Mouse (Mus musculus) A20 (cell line): ENCODE results near the gene Sptbn4.

Experiments
- DNase-seq: peaks from one replicate; pipeline ENCODE4 v3.0.0-alpha.2; 2011; ENCODE audit warnings: low read depth, low spot score

Gene Sptbn4

GRCm38 (mm10) chr7:27326101-27326880 is 121.2 kb downstream of the Sptbn4 start:
- no peak for DNase-seq

- no peak for DNase-seq
These were observed 121.8 kb downstream of the Sptbn4 start for GRCm38 (mm10) chr7:27325697-27326096.

GRCm38 (mm10) chr7:27324928-27325327 is 122.6 kb downstream of the Sptbn4 start:
- no peak for DNase-seq

- DNase-seq, result no peak
These were observed 123.3 kb downstream of the Sptbn4 start for GRCm38 (mm10) chr7:27324161-27324560.

- no peak for DNase-seq
These were observed 124.5 kb downstream of the Sptbn4 start for GRCm38 (mm10) chr7:27323001-27323400.

DNA sequence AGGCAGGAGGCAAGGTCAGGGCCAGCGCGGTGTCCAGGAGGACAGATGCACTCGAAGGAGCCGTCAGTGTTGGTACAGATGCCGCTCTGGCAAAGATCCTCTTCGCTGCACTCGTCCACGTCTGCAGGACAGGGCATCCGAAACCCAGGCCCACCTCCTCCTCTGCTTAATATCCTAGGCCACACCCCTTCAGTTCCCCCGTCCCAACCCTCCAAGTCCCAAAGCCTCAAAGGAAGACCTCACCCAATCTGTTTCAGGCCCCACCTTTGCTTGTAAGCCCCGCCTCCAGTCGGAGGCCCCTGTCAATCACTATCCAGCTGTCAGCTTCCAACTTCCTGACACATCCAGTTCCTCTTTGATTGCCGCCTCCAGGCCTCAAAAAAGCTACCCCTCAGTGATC is 125.2 kb downstream of the Sptbn4 start:
- no peak for DNase-seq

DNA sequence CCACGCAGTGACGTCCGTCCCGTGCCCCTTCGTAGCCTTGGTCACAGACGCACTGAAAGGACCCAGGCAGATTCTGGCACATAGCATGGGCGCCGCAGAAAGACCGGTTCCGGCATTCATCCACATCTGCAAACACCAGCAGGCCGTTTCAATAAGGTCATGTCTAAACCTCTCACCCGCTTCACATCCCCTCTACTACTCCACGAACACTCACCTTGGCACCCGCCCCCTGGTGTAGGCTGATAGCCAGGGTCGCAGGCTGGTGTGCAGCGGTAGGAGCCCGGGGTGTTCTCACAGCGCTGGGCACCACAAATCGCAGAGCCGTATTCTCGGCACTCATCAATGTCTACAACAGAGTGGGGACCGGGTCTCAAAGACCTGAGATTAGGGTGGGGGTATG is 128.1 kb downstream of the Sptbn4 start:
- DNase-seq, result no peak

GRCm38 (mm10) chr7:27315958-27316357 is 131.5 kb downstream of the Sptbn4 start:
- DNase-seq, result no peak

- no peak for DNase-seq
These were observed 133.1 kb downstream of the Sptbn4 start for GRCm38 (mm10) chr7:27314393-27314792.

GRCm38 (mm10) chr7:27311651-27312284 is 135.7 kb downstream of the Sptbn4 start:
- DNase-seq, result no peak

- no peak for DNase-seq
These were observed 136.4 kb downstream of the Sptbn4 start for GRCm38 (mm10) chr7:27310996-27311535.

GRCm38 (mm10) chr7:27310306-27310705 is 137.2 kb downstream of the Sptbn4 start:
- DNase-seq, result no peak

- DNase-seq, result no peak
These were observed 137.7 kb downstream of the Sptbn4 start for GRCm38 (mm10) chr7:27309832-27310231.

DNA sequence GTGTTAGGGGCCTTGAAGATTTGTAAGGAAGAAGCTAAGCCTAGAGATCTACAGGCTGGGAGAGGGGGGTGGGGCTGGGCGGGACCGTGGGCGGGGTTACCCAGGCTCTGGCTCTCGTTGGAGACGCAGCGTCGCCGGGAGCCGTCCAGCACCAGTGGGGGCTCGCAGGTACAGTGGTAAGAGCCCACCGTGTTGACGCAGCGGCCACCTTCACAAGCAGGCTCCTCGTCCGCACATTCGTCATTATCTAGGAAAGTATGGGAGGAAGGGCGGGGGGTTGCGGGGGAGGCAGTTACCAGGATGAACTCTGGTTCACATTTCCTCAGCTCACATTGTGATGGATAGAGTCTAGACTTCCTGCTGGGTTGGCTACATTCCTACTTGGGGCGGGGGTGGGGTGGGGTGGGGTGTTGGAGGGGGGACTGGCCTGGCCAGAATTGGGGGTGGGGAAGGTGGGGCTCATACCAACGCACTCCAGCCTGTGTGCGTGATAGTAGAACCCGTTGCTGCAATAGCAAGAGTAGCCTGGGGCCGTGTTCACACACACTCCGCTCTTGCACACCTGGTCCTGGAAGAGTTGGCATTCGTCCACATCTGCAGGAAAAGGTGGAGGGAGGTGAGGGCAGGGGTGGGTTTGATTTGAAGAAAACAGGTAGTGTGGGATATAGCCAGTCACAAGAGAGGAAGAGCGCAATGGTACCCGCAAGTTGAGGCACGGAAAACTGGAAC is 138.5 kb downstream of the Sptbn4 start:
- no peak for DNase-seq

GRCm38 (mm10) chr7:27307551-27307950 is 139.9 kb downstream of the Sptbn4 start:
- peak; percentile 43 for DNase-seq
